Mouse (Mus musculus): ENCODE data around the gene Stk25.

DNA sequence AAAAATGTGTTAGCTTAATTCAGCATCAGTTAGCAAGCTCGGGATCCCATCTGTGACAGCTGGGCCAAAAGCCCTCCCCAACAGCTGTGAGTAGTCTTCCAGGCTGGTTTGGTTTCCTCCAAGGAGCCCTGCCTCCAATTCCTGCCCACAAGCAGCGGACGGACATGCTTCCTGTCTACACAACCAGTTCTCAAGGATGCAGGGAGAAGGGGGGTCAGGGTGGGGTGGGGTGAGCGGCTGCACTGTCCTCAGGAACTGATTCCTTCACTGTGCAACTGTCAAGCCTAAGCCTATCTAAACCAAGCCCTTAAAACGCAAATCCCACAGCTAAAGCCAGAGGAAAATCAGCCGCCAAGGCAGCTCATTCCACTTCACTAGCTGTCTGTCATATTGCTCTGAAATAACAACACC is 24.0 kb downstream of the Stk25 start:
- no peak for TF ChIP-seq EP300 (IDR thresholded peaks at IDR 0.05; ENCODE audit: insufficient read depth, low read depth, low read length)
- no peak for TF ChIP-seq POLR2A (IDR thresholded peaks at IDR 0.05; ENCODE audit: insufficient read depth, low read length)
- no peak for TF ChIP-seq CTCF (IDR thresholded peaks at IDR 0.05; ENCODE audit: low read depth, low read length)
